Mouse (Mus musculus): Measurements from ENCODE around the gene Zfp984.
"Not testable (repeated sequence)": the region's sequence is repeated elsewhere in the genome, so short reads cannot be mapped to it uniquely, and the experiment has no call there.

Zfp984 gene

DNA sequence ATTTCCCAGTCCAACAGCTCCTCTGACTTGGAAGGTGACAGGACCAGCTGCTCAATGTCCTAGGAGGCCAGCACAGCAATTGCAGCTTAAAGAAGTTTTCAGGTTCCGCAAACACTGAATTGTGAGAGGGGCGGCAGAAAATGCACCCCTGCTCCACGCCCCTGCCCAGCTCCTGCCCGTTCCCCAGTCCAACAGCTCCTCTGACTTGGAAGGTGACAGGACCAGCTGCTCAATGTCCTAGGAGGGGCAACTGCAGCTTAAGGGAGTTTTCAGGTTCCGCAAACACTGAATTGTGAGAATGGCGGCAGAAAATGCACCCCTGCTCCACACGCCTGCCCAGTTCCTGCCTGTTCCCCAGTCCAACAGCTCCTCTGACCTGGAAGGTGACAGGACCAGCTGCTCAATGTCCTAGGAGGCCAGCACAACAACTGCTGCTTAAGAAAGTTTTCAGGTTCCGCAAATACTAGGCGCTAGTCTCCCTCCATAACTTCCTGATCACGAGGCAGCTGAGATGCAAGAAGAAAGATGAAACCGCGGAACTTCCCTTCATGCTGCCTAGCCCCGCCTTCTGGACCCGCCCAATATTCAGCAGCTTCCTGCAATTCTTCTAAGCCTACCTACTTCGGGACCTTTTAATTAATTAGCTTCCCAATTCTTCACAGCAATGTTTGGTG, at the start of gene Zfp984:
Zfp984 (minus strand) TSS at position 497 of the 674 bp plus-strand sequence.
- DNase-seq (ENCODE audit: low spot score in 2 of 2): peak; percentile 18 to 65

DNA sequence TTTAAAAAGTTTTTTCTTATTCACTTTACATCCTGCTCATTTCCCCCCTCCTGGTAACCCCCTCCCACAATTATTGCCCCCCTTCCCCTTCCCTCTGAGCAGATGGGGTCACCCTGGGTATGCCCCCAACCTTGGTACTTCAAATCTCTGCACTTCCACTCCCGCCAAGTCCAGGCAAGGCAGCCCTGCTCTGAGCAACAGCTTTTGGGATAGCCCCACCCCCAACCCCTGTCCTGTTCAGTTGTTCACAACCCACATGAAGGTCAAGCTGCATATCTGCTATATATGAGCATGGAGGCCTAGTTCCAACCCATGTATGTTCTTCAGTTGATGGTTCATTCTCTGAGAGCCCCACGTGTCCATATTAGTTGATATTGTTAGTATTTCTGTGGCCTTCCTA, 41.2 kb upstream of the Zfp984 start:
- no peak for DNase-seq (ENCODE audit: low spot score in 2 of 2)

GRCm38 (mm10) chr4:147848584-147848991, 39.0 kb upstream of the Zfp984 start:
- no peak for DNase-seq (ENCODE audit: low spot score in 2 of 2)

- peak; percentile 49 to 50 for DNase-seq (ENCODE audit: low spot score in 2 of 2)
These were observed 38.3 kb upstream of the Zfp984 start, which contains the start of gene Zfp933 for GRCm38 (mm10) chr4:147847614-147848583. Gene Zfp933 (minus strand): TSS chr4:147848366.

GRCm38 (mm10) chr4:147842871-147843270, 33.3 kb upstream of the Zfp984 start:
- DNase-seq (ENCODE audit: low spot score in 2 of 2): no peak

DNA sequence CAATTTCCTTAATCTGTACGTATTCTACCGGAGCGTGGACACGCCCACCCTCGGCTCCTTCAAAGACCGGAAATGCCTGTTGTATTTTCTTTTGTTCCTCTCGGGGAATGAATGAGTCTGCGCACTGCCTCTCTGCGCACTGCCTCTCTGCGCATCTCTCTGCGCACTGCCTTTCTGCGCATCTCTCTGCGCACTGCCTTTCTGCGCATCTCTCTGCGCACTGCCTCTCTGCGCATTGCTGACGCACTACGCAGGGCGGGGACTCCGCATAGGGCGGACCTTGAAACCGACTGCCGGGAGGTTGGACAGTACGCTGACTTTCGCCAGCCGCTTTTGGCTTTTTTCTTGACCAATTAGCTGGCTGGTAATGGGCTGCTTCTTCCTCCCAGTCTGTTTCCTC, 29.7 kb upstream of the Zfp984 start:
- peak in 1 of 2 experiments; percentile 35 for DNase-seq (ENCODE audit: low spot score in 2 of 2)

GRCm38 (mm10) chr4:147824389-147824788, 14.8 kb upstream of the Zfp984 start:
- no peak for DNase-seq (ENCODE audit: low spot score in 2 of 2)

GRCm38 (mm10) chr4:147821414-147821813, 11.8 kb upstream of the Zfp984 start:
- DNase-seq (ENCODE audit: low spot score in 2 of 2): not testable (repeated sequence)

GRCm38 (mm10) chr4:147819659-147820058, 10.1 kb upstream of the Zfp984 start:
- not testable (repeated sequence) for DNase-seq (ENCODE audit: low spot score in 2 of 2)

DNA sequence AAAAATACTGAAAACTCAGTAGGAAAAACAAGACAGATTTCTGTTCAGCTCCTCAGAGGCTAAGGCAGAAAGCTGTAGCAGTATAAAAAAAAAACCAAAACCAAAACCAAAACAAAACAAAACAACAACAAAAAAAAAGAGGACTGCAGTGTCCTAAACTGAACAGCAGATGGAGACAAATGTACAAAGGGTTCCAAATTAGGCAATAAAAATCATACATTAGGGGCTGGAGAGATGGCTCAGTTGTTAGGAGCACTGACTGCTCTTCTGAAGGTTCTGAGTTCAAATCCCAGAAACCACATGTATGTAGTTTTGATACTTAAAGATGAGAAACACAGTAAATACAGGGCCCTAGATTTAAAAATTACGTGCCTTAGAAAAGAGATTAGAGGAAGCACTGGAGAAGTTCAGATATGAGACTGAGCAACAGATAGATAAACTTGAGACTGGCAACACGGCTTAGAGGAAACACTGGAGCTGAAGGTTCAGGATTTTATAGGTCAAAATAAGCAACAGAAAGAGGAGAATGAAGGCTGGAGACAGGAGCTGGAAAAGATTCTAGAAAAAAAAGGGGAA, 5.1 kb upstream of the Zfp984 start:
- no peak for DNase-seq (ENCODE audit: low spot score in 2 of 2)

GRCm38 (mm10) chr4:147813249-147813765, 3.7 kb upstream of the Zfp984 start:
- no peak for DNase-seq (ENCODE audit: low spot score in 2 of 2)

- DNase-seq (ENCODE audit: low spot score in 2 of 2): not testable (repeated sequence)
These were observed 347 bp upstream of the Zfp984 start for GRCm38 (mm10) chr4:147809966-147810304.

DNA sequence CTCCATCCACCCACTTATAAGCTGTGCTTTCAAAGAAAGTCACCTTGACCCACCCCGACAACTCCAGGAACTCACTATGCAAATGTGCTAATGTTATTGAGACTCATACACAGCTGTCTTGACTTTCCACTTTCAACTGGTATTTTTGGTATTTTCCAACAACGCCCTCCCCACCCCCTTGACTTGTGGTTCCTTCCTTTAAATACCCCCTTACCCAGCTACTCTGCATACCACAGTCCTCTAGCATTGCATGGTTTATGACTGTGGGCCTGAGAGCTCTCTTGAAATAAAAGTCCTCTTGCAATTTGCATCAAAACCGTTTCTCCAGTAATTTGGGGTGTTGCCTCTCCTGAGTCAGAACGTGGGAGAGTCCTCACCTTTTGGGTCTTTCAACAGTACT, 1.1 kb downstream of the Zfp984 start:
- not testable (repeated sequence) for DNase-seq (ENCODE audit: low spot score in 2 of 2)

DNA sequence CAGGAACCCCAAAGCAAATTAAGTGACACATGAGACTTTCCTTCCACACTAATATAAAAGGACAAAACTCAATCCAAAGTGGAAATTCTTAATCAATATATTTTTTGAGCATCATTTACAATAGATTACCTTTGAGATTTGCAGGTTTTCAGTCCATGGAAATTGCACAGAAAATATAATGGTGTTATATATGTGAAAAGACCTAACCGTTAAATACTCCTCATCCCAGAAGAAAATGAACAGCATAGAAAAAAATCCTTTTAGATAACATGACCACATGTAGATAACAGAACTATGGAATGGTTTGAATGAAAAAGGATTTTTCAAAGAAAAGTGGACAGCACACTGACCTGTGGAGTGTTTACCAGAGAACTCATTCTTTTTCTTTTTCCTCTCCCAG, 14.3 kb downstream of the Zfp984 start:
- not testable (repeated sequence) for DNase-seq (ENCODE audit: low spot score in 2 of 2)

DNA sequence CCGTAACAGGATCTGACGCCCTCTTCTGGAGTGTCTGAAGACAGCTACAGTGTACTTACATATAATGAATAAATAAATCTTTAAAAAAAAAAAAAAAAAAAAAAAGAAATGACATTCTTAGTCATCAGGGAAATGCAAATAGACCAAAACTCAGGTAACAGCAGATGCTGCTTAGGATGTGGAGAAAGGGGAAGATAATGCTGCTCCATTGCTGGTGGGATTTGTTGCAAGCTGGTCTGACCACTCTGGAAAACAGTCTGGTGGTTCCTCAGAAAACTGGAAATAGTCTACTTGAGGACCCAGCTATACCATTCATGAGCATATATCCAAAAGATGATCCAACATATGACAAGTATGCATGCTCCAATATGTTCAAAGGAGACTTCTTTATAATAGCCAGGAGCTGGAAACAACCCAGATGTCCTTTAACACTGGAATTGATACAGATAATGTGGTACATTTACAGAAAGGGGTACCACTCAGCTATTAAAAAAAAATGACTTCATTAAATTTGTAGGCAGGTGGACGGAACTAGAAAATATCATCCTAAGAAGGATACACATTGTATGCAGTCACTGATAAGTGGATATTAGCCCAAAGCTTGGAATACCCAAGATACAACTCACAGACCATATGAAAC, 15.4 kb downstream of the Zfp984 start:
- not testable (repeated sequence) for DNase-seq (ENCODE audit: low spot score in 2 of 2)

DNA sequence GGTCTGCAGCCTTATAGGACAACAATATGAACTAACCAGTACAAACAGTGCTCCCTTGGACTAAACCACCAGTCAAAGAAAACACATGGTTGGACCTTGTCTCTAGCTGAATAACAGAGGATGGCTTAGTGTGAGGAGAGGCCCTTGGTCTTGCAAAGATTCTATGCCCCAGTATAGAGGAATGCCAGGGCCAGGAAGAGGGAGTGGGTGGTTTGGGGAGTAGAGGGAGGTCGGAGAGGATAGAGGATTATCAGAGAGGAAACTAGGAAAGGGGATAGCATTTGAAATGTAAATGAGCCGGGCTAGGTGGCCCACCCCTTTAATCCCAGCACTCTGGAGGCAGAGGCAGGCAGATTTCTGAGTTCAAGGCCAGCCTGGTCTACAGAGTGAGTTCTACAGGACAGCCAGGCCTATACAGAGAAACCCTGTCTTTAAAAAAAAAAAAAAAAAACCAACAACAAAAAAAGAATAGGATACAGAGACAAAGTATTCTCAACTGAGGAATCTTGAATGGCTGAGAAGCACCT, 16.1 kb downstream of the Zfp984 start:
- DNase-seq (ENCODE audit: low spot score in 2 of 2): not testable (repeated sequence)

DNA sequence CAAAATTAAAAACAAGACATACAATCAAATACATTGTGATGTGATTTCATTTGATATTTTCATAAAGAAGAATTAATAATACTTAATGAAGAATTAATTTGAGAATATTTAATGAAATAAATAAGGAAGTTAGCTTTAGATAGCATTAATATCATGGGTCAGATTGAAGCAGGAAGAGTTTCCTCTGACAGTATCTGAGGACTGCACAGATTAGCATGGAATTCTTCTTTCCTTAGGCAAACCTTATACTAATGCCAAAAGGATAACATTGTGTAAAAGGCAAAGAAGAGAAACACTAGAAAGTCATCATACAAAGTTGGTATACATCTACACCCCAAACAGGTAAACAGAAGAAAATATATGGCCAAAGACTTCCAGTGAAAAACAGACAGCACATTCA, 17.9 kb downstream of the Zfp984 start:
- DNase-seq (ENCODE audit: low spot score in 2 of 2): not testable (repeated sequence)

- DNase-seq (ENCODE audit: low spot score in 2 of 2): not testable (repeated sequence)
These were observed 63.3 kb downstream of the Zfp984 start for GRCm38 (mm10) chr4:147746255-147746654.

- peak in 1 of 2 experiments; percentile 20 for DNase-seq (ENCODE audit: low spot score in 2 of 2)
These were observed 70.8 kb downstream of the Zfp984 start for GRCm38 (mm10) chr4:147738636-147739369.
